ENCODE assay signal across 8 mouse cellular contexts in the genomic region with DNA sequence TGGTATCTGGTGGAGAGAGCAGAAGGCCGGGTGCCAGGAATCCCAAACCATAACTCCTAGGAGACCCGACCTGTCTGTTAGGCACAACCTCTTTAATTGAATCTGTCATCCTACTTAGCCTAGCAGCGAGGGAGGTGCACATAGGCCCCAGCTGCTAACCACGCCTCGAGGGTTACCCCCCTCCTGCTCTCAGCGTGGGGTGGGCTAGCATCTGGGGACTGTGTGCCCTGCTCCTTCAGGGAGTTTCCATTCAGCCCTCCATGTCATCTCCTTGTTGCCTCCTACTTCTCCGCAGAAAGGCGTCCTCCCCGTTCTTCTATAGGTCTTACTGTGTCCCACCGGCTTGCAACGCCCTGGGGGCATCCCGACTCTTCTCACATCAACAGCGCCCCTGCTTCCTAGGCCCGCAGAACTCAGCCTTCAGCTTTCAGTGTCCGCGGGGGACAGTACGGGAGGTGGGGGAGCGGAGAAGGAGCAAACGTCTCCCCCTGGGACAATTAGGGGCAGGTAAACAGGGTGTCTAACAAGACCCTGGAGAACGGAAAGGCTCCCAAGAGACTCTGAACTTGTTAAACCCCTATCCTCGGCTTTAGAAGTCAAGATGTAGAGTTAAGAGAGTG. TPM values are rescaled to one million over a fixed set of nuclear protein-coding genes. Genes with fewer than 3 reads are reported as not detected.
DNase-seq lines count a peak whose midpoint lies in the region; ATAC-seq and TF ChIP-seq lines count a peak whose summit lies in the region.

No protein-coding gene starts in this region.

- no peak for TF ChIP-seq EP300 in lung, postnatal 0 days (IDR thresholded peaks at IDR 0.05)

- no peak for TF ChIP-seq CTCF in lung, postnatal 0 days (IDR thresholded peaks at IDR 0.05)

- H3K4me1 ChIP-seq in lung, postnatal 0 days (ENCODE audit: insufficient read depth, low read depth, low read length) = peaks cover 43% of the 10 kb centered on the region
- peaks cover 57% of the 10 kb centered on the region for H3K4me1 ChIP-seq in heart, embryonic 16.5 days (ENCODE audit: control insufficient read depth, insufficient read depth, low read length)
- peaks cover 47% of the 10 kb centered on the region for H3K4me1 ChIP-seq in liver, embryonic 13.5 days (replicated peaks)
- H3K4me1 ChIP-seq in stomach, embryonic 16.5 days (ENCODE audit: control insufficient read depth, insufficient read depth, low read length) = peaks cover 60% of the 10 kb centered on the region

- H3K27ac ChIP-seq in lung, postnatal 0 days (ENCODE audit: low read length) = no peak overlapping the region
- H3K27ac ChIP-seq in heart, embryonic 16.5 days (ENCODE audit: low read length) = no peak overlapping the region
- H3K27ac ChIP-seq in liver, embryonic 13.5 days = no peak overlapping the region
- H3K27ac ChIP-seq in stomach, embryonic 16.5 days (ENCODE audit: low read length) = no peak overlapping the region

- H3K36me3 ChIP-seq in lung, postnatal 0 days (ENCODE audit: insufficient read depth, low read length) = no peaks in the 10 kb centered on the region
- H3K36me3 ChIP-seq in heart, embryonic 16.5 days (ENCODE audit: control insufficient read depth, insufficient read depth) = no peaks in the 10 kb centered on the region
- no peaks in the 10 kb centered on the region for H3K36me3 ChIP-seq in liver, embryonic 13.5 days
- H3K36me3 ChIP-seq in stomach, embryonic 16.5 days (ENCODE audit: control insufficient read depth, insufficient read depth, low read length) = no peaks in the 10 kb centered on the region

- H3K27me3 ChIP-seq in lung, postnatal 0 days (replicated peaks; ENCODE audit: insufficient read depth, low read length) = peaks cover 35% of the 10 kb centered on the region
- H3K27me3 ChIP-seq in heart, embryonic 16.5 days (ENCODE audit: control insufficient read depth, insufficient read depth, low read length) = peaks cover 64% of the 10 kb centered on the region
- H3K27me3 ChIP-seq in liver, embryonic 13.5 days = peaks cover 89% of the 10 kb centered on the region
- H3K27me3 ChIP-seq in stomach, embryonic 16.5 days (ENCODE audit: control insufficient read depth, insufficient read depth, low read length) = peaks cover 32% of the 10 kb centered on the region

- 25% methylated on average over 21 of the region's 21 CpGs for WGBS in lung, postnatal 0 days
- 14% methylated on average over 21 of the region's 21 CpGs for WGBS in heart, embryonic 16.5 days
- WGBS in liver, embryonic 13.5 days (ENCODE audit: insufficient replicate concordance) = 12% methylated on average over 21 of the region's 21 CpGs
- 20% methylated on average over 21 of the region's 21 CpGs for WGBS in stomach, embryonic 16.5 days

- H3K4me2 ChIP-seq in lung, postnatal 0 days (replicated peaks; ENCODE audit: low read depth, low read length) = peak overlapping the region; percentile 61
- H3K4me2 ChIP-seq in heart, embryonic 16.5 days (ENCODE audit: low read depth, low read length) = peak overlapping the region; percentile 98
- H3K4me2 ChIP-seq in liver, embryonic 13.5 days = peak overlapping the region; percentile 54
- H3K4me2 ChIP-seq in stomach, embryonic 16.5 days (ENCODE audit: low read depth, low read length) = peak overlapping the region; percentile 84

- ATAC-seq in lung, postnatal 0 days = no peak
- no peak for ATAC-seq in heart, embryonic 16.5 days (replicated peaks; ENCODE audit: extremely low read depth, insufficient read depth, low FRiP score)
- no peak for ATAC-seq in liver, embryonic 13.5 days (ENCODE audit: low read depth)
- ATAC-seq in stomach, embryonic 16.5 days (ENCODE audit: insufficient read depth, low FRiP score) = no peak
- ATAC-seq in frontal cortex, adult (ENCODE audit: low TSS enrichment) = no peak

- H3K4me3 ChIP-seq in lung, postnatal 0 days (ENCODE audit: low read depth, low read length) = peak overlapping the region; percentile 44
- H3K4me3 ChIP-seq in heart, embryonic 16.5 days (ENCODE audit: low read length) = peak overlapping the region; percentile 51
- peak overlapping the region; percentile 40 for H3K4me3 ChIP-seq in liver, embryonic 13.5 days (replicated peaks)
- H3K4me3 ChIP-seq in stomach, embryonic 16.5 days (replicated peaks; ENCODE audit: low read length) = peak overlapping the region; percentile 59

- no peak for DNase-seq in lung, postnatal 0 days (ENCODE audit: low spot score)
- DNase-seq in lung, postnatal 14 days = no peak
- no peak for DNase-seq in liver, embryonic 13.5 days
- DNase-seq in gastrocnemius, adult 18-20 months (ENCODE audit: low spot score) = no peak
- no peak for DNase-seq in layer of hippocampus, adult 9-11 months

- no peaks in the 10 kb centered on the region for H3K9me3 ChIP-seq in lung, postnatal 0 days (ENCODE audit: low read length)
- no peaks in the 10 kb centered on the region for H3K9me3 ChIP-seq in heart, embryonic 16.5 days (replicated peaks; ENCODE audit: control insufficient read depth, low read length)
- no peaks in the 10 kb centered on the region for H3K9me3 ChIP-seq in liver, embryonic 13.5 days (replicated peaks)
- H3K9me3 ChIP-seq in stomach, embryonic 16.5 days (replicated peaks; ENCODE audit: control insufficient read depth, low read length) = no peaks in the 10 kb centered on the region

- H3K9ac ChIP-seq in lung, postnatal 0 days (replicated peaks; ENCODE audit: low read depth) = no peak overlapping the region
- no peak overlapping the region for H3K9ac ChIP-seq in heart, embryonic 16.5 days (ENCODE audit: low read length)
- no peak overlapping the region for H3K9ac ChIP-seq in liver, embryonic 13.5 days
- peak overlapping the region; percentile 68 for H3K9ac ChIP-seq in stomach, embryonic 16.5 days (ENCODE audit: low read length)

RNA-seq across cellular contexts. Expression of a gene that starts 3.7 kb away (rescaled TPM):
- 4.4 and 6.7 TPM in 2 replicates for polyA plus RNA-seq in lung, postnatal 0 days (2015; fragmentation: Nextera tagmentation; extraction: Ambion mirVana)
- polyA plus RNA-seq in heart, embryonic 16.5 days (2015; fragmentation: Nextera tagmentation; extraction: Ambion mirVana) = 0.89 and 1.1 TPM in 2 replicates
- polyA plus RNA-seq in liver, embryonic 13.5 days (2015; fragmentation: Nextera tagmentation; extraction: Ambion mirVana) = 0.32 and 0.41 TPM in 2 replicates
- 13.0 and 16.0 TPM in 2 replicates for polyA plus RNA-seq in stomach, embryonic 16.5 days (2015; fragmentation: Nextera tagmentation; extraction: Ambion mirVana)
- total RNA-seq in gastrocnemius, adult 18-20 months (2021) = not detected

RNA-seq across cellular contexts. Expression of a gene that starts 18.7 kb away (rescaled TPM):
- polyA plus RNA-seq in lung, postnatal 0 days (2015; fragmentation: Nextera tagmentation; extraction: Ambion mirVana) = 9.7 and 10.3 TPM in 2 replicates
- polyA plus RNA-seq in heart, embryonic 16.5 days (2015; fragmentation: Nextera tagmentation; extraction: Ambion mirVana) = 5.2 and 7.3 TPM in 2 replicates
- polyA plus RNA-seq in liver, embryonic 13.5 days (2015; fragmentation: Nextera tagmentation; extraction: Ambion mirVana) = 1.0 and 1.2 TPM in 2 replicates
- 15.0 and 15.5 TPM in 2 replicates for polyA plus RNA-seq in stomach, embryonic 16.5 days (2015; fragmentation: Nextera tagmentation; extraction: Ambion mirVana)
- total RNA-seq in gastrocnemius, adult 18-20 months (2021) = not detected

RNA-seq across cellular contexts. Expression of a gene that starts 30.7 kb away (rescaled TPM):
- 133 and 177 TPM in 2 replicates for polyA plus RNA-seq in lung, postnatal 0 days (2015; fragmentation: Nextera tagmentation; extraction: Ambion mirVana)
- 61.5 and 73.6 TPM in 2 replicates for polyA plus RNA-seq in heart, embryonic 16.5 days (2015; fragmentation: Nextera tagmentation; extraction: Ambion mirVana)
- polyA plus RNA-seq in liver, embryonic 13.5 days (2015; fragmentation: Nextera tagmentation; extraction: Ambion mirVana) = 9.5 and 9.6 TPM in 2 replicates
- polyA plus RNA-seq in stomach, embryonic 16.5 days (2015; fragmentation: Nextera tagmentation; extraction: Ambion mirVana) = 61.1 and 69.5 TPM in 2 replicates
- total RNA-seq in gastrocnemius, adult 18-20 months (2021) = 10 to 100 TPM; 16.9 to 26.1 TPM

RNA-seq across cellular contexts. Expression of a gene that starts 38.1 kb away (rescaled TPM):
- polyA plus RNA-seq in lung, postnatal 0 days (2015; fragmentation: Nextera tagmentation; extraction: Ambion mirVana) = 174 and 188 TPM in 2 replicates
- polyA plus RNA-seq in heart, embryonic 16.5 days (2015; fragmentation: Nextera tagmentation; extraction: Ambion mirVana) = 34.4 and 45.5 TPM in 2 replicates
- 4.3 and 4.6 TPM in 2 replicates for polyA plus RNA-seq in liver, embryonic 13.5 days (2015; fragmentation: Nextera tagmentation; extraction: Ambion mirVana)
- 41.5 and 44.7 TPM in 2 replicates for polyA plus RNA-seq in stomach, embryonic 16.5 days (2015; fragmentation: Nextera tagmentation; extraction: Ambion mirVana)
- 10 to 100 TPM in 1 of 2 experiments, 1 to 10 TPM in 1; 5.7 to 18.8 TPM for total RNA-seq in gastrocnemius, adult 18-20 months (2021)

RNA-seq across cellular contexts. Expression of a gene that starts 42.7 kb away (rescaled TPM):
- polyA plus RNA-seq in lung, postnatal 0 days (2015; fragmentation: Nextera tagmentation; extraction: Ambion mirVana) = 0.16 and 0.25 TPM in 2 replicates
- polyA plus RNA-seq in heart, embryonic 16.5 days (2015; fragmentation: Nextera tagmentation; extraction: Ambion mirVana) = not detected in 2 replicates
- 0.07 and 0.08 TPM in 2 replicates for polyA plus RNA-seq in liver, embryonic 13.5 days (2015; fragmentation: Nextera tagmentation; extraction: Ambion mirVana)
- polyA plus RNA-seq in stomach, embryonic 16.5 days (2015; fragmentation: Nextera tagmentation; extraction: Ambion mirVana) = 0.45 and 0.49 TPM in 2 replicates
- total RNA-seq in gastrocnemius, adult 18-20 months (2021) = not detected
